8 mouse cellular contexts compared by ENCODE assay signal in the genomic region with DNA sequence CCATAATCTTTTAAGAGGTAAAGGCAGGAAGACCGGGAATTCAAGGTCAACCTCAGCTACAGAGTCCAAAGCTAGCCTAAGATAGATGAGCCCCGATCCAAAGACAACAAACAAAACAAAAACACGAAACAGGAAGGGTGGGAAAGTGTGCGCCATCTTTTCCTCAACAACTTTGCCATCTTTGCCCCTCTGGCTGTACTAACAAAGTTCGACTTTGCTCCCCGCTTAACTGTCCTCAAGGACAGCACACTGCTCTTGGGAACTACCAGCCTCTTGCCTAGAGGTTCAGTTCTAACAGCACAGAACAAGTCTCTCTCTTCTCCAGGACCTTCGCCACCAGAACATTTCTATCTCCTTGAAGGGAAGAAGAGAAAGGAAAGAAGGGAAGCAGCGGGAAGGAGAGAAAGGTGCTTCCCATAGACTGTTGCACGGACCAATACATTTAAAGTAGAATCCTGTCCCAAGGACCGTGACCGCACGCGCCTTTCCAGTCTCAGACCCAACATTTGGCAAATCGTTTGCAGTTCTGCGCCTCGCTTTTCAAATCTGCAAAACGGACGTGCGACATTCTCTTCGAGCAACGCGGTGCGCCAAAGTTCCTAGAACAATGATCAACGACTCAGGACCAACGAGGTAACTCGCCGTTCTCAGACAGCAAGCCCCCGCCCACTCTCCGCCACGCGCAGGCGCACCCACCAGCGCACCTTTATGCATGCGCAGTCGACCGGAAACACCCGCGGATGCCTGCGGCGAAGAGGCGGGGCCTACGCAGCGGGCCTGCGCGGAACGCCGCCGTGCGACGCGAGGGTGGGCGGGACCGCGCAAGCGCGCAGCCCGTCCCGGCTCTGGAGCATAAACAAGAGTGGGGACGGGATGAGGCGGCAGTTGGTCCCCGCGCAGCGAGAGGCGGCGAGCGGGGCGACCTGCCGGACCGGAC. TPM values are rescaled to one million over a fixed set of nuclear protein-coding genes. Genes with fewer than 3 reads are reported as not detected.
DNase-seq lines count a peak whose midpoint lies in the region; ATAC-seq and TF ChIP-seq lines count a peak whose summit lies in the region.

No protein-coding gene starts in this region.

- H3K4me1 ChIP-seq in embryonic facial prominence, embryonic 13.5 days, result peaks cover 15% of the 10 kb centered on the region
- peaks cover 13% of the 10 kb centered on the region for H3K4me1 ChIP-seq in limb, embryonic 14.5 days (ENCODE audit: control insufficient read depth, insufficient read depth, low read length)
- peaks cover 13% of the 10 kb centered on the region for H3K4me1 ChIP-seq in midbrain, postnatal 0 days (ENCODE audit: insufficient read depth, low read length)

- no peaks in the 10 kb centered on the region for H3K9me3 ChIP-seq in embryonic facial prominence, embryonic 13.5 days
- no peaks in the 10 kb centered on the region for H3K9me3 ChIP-seq in limb, embryonic 14.5 days (ENCODE audit: control insufficient read depth, low read length)
- no peaks in the 10 kb centered on the region for H3K9me3 ChIP-seq in midbrain, postnatal 0 days (ENCODE audit: low read length)

- no peak; the same call in 1 of the 2 replicates for TF ChIP-seq CTCF in midbrain, postnatal 0 days (IDR thresholded peaks at IDR 0.05)

- peak overlapping the region; percentile 84 for H3K4me2 ChIP-seq in embryonic facial prominence, embryonic 13.5 days
- peak overlapping the region; percentile 60 for H3K4me2 ChIP-seq in limb, embryonic 14.5 days (replicated peaks; ENCODE audit: low read depth, low read length, severe bottlenecking)
- peak overlapping the region; percentile 77 for H3K4me2 ChIP-seq in midbrain, postnatal 0 days (ENCODE audit: low read depth, low read length, poor library complexity, severe bottlenecking)

- ATAC-seq in embryonic facial prominence, embryonic 13.5 days (ENCODE audit: insufficient number of reproducible peaks, insufficient read depth, low FRiP score, low TSS enrichment, low read depth), result peak; percentile 95
- ATAC-seq in limb, embryonic 14.5 days (ENCODE audit: low FRiP score, low read depth), result peak; percentile 98
- peak; percentile 95 for ATAC-seq in midbrain, postnatal 0 days (ENCODE audit: low FRiP score)

- DNase-seq in 3134 (ENCODE audit: extremely low read depth, insufficient read length, low spot score), result peak; percentile 99
- DNase-seq in adrenal gland, postnatal 36 days, result peak; percentile 99
- DNase-seq in heart, adult 8-10 months (ENCODE audit: low spot score), result peak; percentile 96
- DNase-seq in kidney, adult 9 months, result peak; percentile 98
- peak; percentile 94 for DNase-seq in limb, embryonic 14.5 days (ENCODE audit: low spot score)
- peak; percentile 95 for DNase-seq in midbrain, postnatal 0 days (ENCODE audit: low spot score)
- peak; percentile 95 to 97 for DNase-seq in spleen, postnatal 14 days (ENCODE audit: low spot score in 2 of 2)

- H3K9ac ChIP-seq in embryonic facial prominence, embryonic 13.5 days, result peak overlapping the region; percentile 96
- peak overlapping the region; percentile 83 for H3K9ac ChIP-seq in limb, embryonic 14.5 days (ENCODE audit: low read depth, low read length, severe bottlenecking)
- peak overlapping the region; percentile 79 for H3K9ac ChIP-seq in midbrain, postnatal 0 days (replicated peaks; ENCODE audit: low read length, poor library complexity, severe bottlenecking)

- TF ChIP-seq POLR2A in limb, embryonic 14.5 days (IDR thresholded peaks at IDR 0.05; ENCODE audit: borderline replicate concordance, extremely low read depth, insufficient read depth, insufficient read length), result peak; percentile 94; the same call in 1 of the 2 replicates

- H3K27me3 ChIP-seq in embryonic facial prominence, embryonic 13.5 days, result no peaks in the 10 kb centered on the region
- H3K27me3 ChIP-seq in limb, embryonic 14.5 days (ENCODE audit: control insufficient read depth, insufficient read depth, low read length), result no peaks in the 10 kb centered on the region
- 0 out of 2 replicates have a peak, but pooled peaks cover 3% of the 10 kb centered on the region for H3K27me3 ChIP-seq in midbrain, postnatal 0 days (ENCODE audit: insufficient read depth, low read length)

- peak overlapping the region; percentile 93 for H3K27ac ChIP-seq in embryonic facial prominence, embryonic 13.5 days
- peak overlapping the region; percentile 82 for H3K27ac ChIP-seq in limb, embryonic 14.5 days (replicated peaks; ENCODE audit: low read depth, low read length)
- peak overlapping the region; percentile 72 for H3K27ac ChIP-seq in midbrain, postnatal 0 days (ENCODE audit: low read depth, low read length)

- peaks cover 11% of the 10 kb centered on the region for H3K36me3 ChIP-seq in embryonic facial prominence, embryonic 13.5 days
- H3K36me3 ChIP-seq in limb, embryonic 14.5 days (ENCODE audit: control insufficient read depth, insufficient read depth, low read length), result peaks cover 13% of the 10 kb centered on the region
- H3K36me3 ChIP-seq in midbrain, postnatal 0 days (ENCODE audit: insufficient read depth, low read length), result peaks cover 7% of the 10 kb centered on the region; the same call in 1 of the 2 replicates

- H3K4me3 ChIP-seq in embryonic facial prominence, embryonic 13.5 days, result peak overlapping the region; percentile 95
- H3K4me3 ChIP-seq in limb, embryonic 14.5 days (replicated peaks; ENCODE audit: low read length), result peak overlapping the region; percentile 89
- peak overlapping the region; percentile 97 for H3K4me3 ChIP-seq in midbrain, postnatal 0 days (ENCODE audit: low read depth, low read length)

- whole genome bisulfite sequencing in embryonic facial prominence, embryonic 13.5 days, result under 1% methylated on average over 69 of the region's 69 CpGs
- under 1% methylated on average over 67 of the region's 69 CpGs for WGBS in limb, embryonic 14.5 days
- under 1% methylated on average over 69 of the region's 69 CpGs for WGBS in midbrain, postnatal 0 days

RNA-seq across cellular contexts. Expression of a gene that starts 1.5 kb away (rescaled TPM):
- total RNA-seq in adrenal gland, postnatal 36 days (2021), result 100 to 1,000 TPM in 1 of 2 experiments, 10 to 100 TPM in 1; 95.2 to 104 TPM
- 50.2 and 55.0 TPM in 2 replicates for polyA plus RNA-seq in embryonic facial prominence, embryonic 13.5 days (2015; fragmentation: Nextera tagmentation; extraction: Ambion mirVana)
- 10 to 100 TPM; 35.6 to 39.5 (median 36.9) TPM for total RNA-seq in heart, adult 8-10 months (2022)
- 37.4 and 45.9 TPM in 2 replicates for polyA plus RNA-seq in limb, embryonic 14.5 days (2012; rRNA removed)
- polyA plus RNA-seq in limb, embryonic 14.5 days (2014; fragmentation: Nextera tagmentation; extraction: Ambion mirVana), result 50.4 and 52.9 TPM in 2 replicates
- 61.5 and 69.7 TPM in 2 replicates for total RNA-seq in midbrain, postnatal 0 days (2014; rRNA removed)
- 40.0 and 42.3 TPM in 2 replicates for polyA plus RNA-seq in midbrain, postnatal 0 days (2015; fragmentation: Nextera tagmentation; extraction: Ambion mirVana)

RNA-seq across cellular contexts. Expression of a gene that starts 20.4 kb away (rescaled TPM):
- 10 to 100 TPM; 21.6 to 35.2 TPM for total RNA-seq in adrenal gland, postnatal 36 days (2021)
- polyA plus RNA-seq in embryonic facial prominence, embryonic 13.5 days (2015; fragmentation: Nextera tagmentation; extraction: Ambion mirVana), result 3.1 and 3.6 TPM in 2 replicates
- total RNA-seq in heart, adult 8-10 months (2022), result under 1 TPM in 3 of 4 experiments, not detected in 1; 0.08 to 0.50 (median 0.28) TPM
- polyA plus RNA-seq in limb, embryonic 14.5 days (2012; rRNA removed), result 1.1 and 1.2 TPM in 2 replicates
- 1.5 and 2.0 TPM in 2 replicates for polyA plus RNA-seq in limb, embryonic 14.5 days (2014; fragmentation: Nextera tagmentation; extraction: Ambion mirVana)
- 114 and 153 TPM in 2 replicates for total RNA-seq in midbrain, postnatal 0 days (2014; rRNA removed)
- polyA plus RNA-seq in midbrain, postnatal 0 days (2015; fragmentation: Nextera tagmentation; extraction: Ambion mirVana), result 120 and 137 TPM in 2 replicates

Comparison
In these comparisons a context has a peak if more than half of its experiments do, and no peak if none do; other contexts are left out.
1. Peak in every context shown above with its lines: DNase-seq, ATAC-seq, H3K4me3 ChIP-seq and H3K27ac ChIP-seq.
2. RNA of a gene that starts 20.4 kb away (total RNA-seq): 114 to 153 TPM in midbrain, postnatal 0 days and 21.6 to 35.2 TPM in adrenal gland, postnatal 36 days; 0.08 to 0.50 TPM in heart, adult 8-10 months; every median in the first group is over 10 times any median in the second.